In genomic region chr17:48932916-48933315, GRCm38 (mm10) we compare ENCODE assay signal across 9 mouse cellular contexts. TPM values are rescaled to one million over a fixed set of nuclear protein-coding genes. Genes with fewer than 3 reads are reported as not detected.
DNase-seq lines count a peak whose midpoint lies in the region; ATAC-seq and TF ChIP-seq lines count a peak whose summit lies in the region.
"Had no signal": no experiment of that assay in that cellular context is flagged by ENCODE, and none has a peak within 500 bp of the region (broad histone marks: within the 10 kb centered on the region; RNA-seq: fewer than 3 reads in every experiment).

No protein-coding gene starts in this region.

- no peaks in the 10 kb centered on the region for H3K36me3 ChIP-seq in embryonic facial prominence, embryonic 15.5 days
- no peaks in the 10 kb centered on the region for H3K36me3 ChIP-seq in intestine, embryonic 14.5 days (ENCODE audit: control insufficient read depth, insufficient read depth, low read length)
- no peaks in the 10 kb centered on the region for H3K36me3 ChIP-seq in neural tube, embryonic 15.5 days
- H3K36me3 ChIP-seq: liver, embryonic 12.5 days had no signal

- no peak for ATAC-seq in embryonic facial prominence, embryonic 15.5 days (ENCODE audit: insufficient number of reproducible peaks, low FRiP score, low TSS enrichment, low read depth)
- no peak for ATAC-seq in intestine, embryonic 14.5 days (replicated peaks; ENCODE audit: low FRiP score, low TSS enrichment, low read depth)
- peak; percentile 11 for ATAC-seq in neural tube, embryonic 15.5 days (ENCODE audit: low FRiP score)
- ATAC-seq: liver, embryonic 12.5 days had no signal

- no peak for TF ChIP-seq CTCF in layer of hippocampus, adult 2 months (conservative IDR thresholded peaks at IDR 0.05)

- peaks cover 35% of the 10 kb centered on the region for H3K27me3 ChIP-seq in embryonic facial prominence, embryonic 15.5 days
- peaks cover 24% of the 10 kb centered on the region for H3K27me3 ChIP-seq in intestine, embryonic 14.5 days (replicated peaks; ENCODE audit: control insufficient read depth, insufficient read depth, low read length)
- H3K27me3 ChIP-seq in neural tube, embryonic 15.5 days (replicated peaks) = peaks cover 7% of the 10 kb centered on the region

- DNase-seq in layer of hippocampus, adult 2 months (ENCODE audit: low spot score in 2 of 2) = no peak
- DNase-seq in layer of hippocampus, adult 9-11 months = no peak
- no peak for DNase-seq in intestine, embryonic 14.5 days (ENCODE audit: low spot score)
- DNase-seq in ovary, postnatal 10 days (ENCODE audit: low spot score) = no peak
- DNase-seq in cerebellum, adult 9-11 months = no peak
- no peak for DNase-seq in lung, postnatal 10 days

- H3K4me3 ChIP-seq in layer of hippocampus, adult 2 months = peak overlapping the region; percentile 83
- H3K4me3 ChIP-seq in embryonic facial prominence, embryonic 15.5 days (replicated peaks) = peak overlapping the region; percentile 57
- H3K4me3 ChIP-seq in intestine, embryonic 14.5 days (ENCODE audit: low read depth, low read length) = peak overlapping the region; percentile 49
- peak overlapping the region; percentile 73 for H3K4me3 ChIP-seq in neural tube, embryonic 15.5 days (replicated peaks)
- H3K4me3 ChIP-seq: liver, embryonic 12.5 days had no signal

- peak overlapping the region; percentile 88 for H3K4me2 ChIP-seq in embryonic facial prominence, embryonic 15.5 days (replicated peaks)
- peak overlapping the region; percentile 74 for H3K4me2 ChIP-seq in intestine, embryonic 14.5 days (ENCODE audit: low read length)
- H3K4me2 ChIP-seq in neural tube, embryonic 15.5 days = peak overlapping the region; percentile 79

- no peak overlapping the region for H3K9ac ChIP-seq in embryonic facial prominence, embryonic 15.5 days
- peak overlapping the region; percentile 58; the same call in 1 of the 2 replicates for H3K9ac ChIP-seq in intestine, embryonic 14.5 days (ENCODE audit: low read length)
- peak overlapping the region; percentile 91 for H3K9ac ChIP-seq in neural tube, embryonic 15.5 days (replicated peaks)
- H3K9ac ChIP-seq: liver, embryonic 12.5 days had no signal

- no peaks in the 10 kb centered on the region for H3K9me3 ChIP-seq in embryonic facial prominence, embryonic 15.5 days (replicated peaks)
- no peaks in the 10 kb centered on the region for H3K9me3 ChIP-seq in intestine, embryonic 14.5 days (ENCODE audit: control insufficient read depth, low read length)
- no peaks in the 10 kb centered on the region for H3K9me3 ChIP-seq in neural tube, embryonic 15.5 days (replicated peaks)
- H3K9me3 ChIP-seq: liver, embryonic 12.5 days had no signal

- peaks cover 17% of the 10 kb centered on the region for H3K4me1 ChIP-seq in embryonic facial prominence, embryonic 15.5 days
- H3K4me1 ChIP-seq in intestine, embryonic 14.5 days (replicated peaks; ENCODE audit: control insufficient read depth, insufficient read depth, low read length) = 0 out of 2 replicates have a peak, but pooled peaks cover 3% of the 10 kb centered on the region
- peaks cover 40% of the 10 kb centered on the region for H3K4me1 ChIP-seq in neural tube, embryonic 15.5 days

- WGBS in embryonic facial prominence, embryonic 15.5 days = 7% methylated on average over 9 of the region's 9 CpGs
- 9% methylated on average over 9 of the region's 9 CpGs for WGBS in intestine, embryonic 14.5 days
- 5% methylated on average over 9 of the region's 9 CpGs for whole genome bisulfite sequencing in neural tube, embryonic 15.5 days

- peak overlapping the region; percentile 98 for H3K27ac ChIP-seq in layer of hippocampus, adult 2 months
- H3K27ac ChIP-seq in embryonic facial prominence, embryonic 15.5 days (replicated peaks) = no peak overlapping the region
- H3K27ac ChIP-seq in intestine, embryonic 14.5 days (ENCODE audit: low read depth) = no peak overlapping the region
- peak overlapping the region; percentile 92 for H3K27ac ChIP-seq in neural tube, embryonic 15.5 days (replicated peaks)
- H3K27ac ChIP-seq: liver, embryonic 12.5 days had no signal

RNA-seq across cellular contexts. Expression of gene Lrfn2, which starts 0.7 kb away (rescaled TPM):
- total RNA-seq in layer of hippocampus, adult 2 months (2021) = 10 to 100 TPM; 40.3 to 42.2 TPM
- 1.0 and 1.2 TPM in 2 replicates for polyA plus RNA-seq in embryonic facial prominence, embryonic 15.5 days (2015; fragmentation: Nextera tagmentation; extraction: Ambion mirVana)
- 0.61 and 0.69 TPM in 2 replicates for polyA plus RNA-seq in intestine, embryonic 14.5 days (2014; fragmentation: Nextera tagmentation; extraction: Ambion mirVana)
- polyA plus RNA-seq in neural tube, embryonic 15.5 days (2015; fragmentation: Nextera tagmentation; extraction: Ambion mirVana) = 12.6 and 13.9 TPM in 2 replicates

Comparison
In these comparisons a context has a peak if more than half of its experiments do, and no peak if none do; other contexts are left out.
1. H3K27ac ChIP-seq: peak in layer of hippocampus, adult 2 months (single experiment) and neural tube, embryonic 15.5 days (single experiment); none in embryonic facial prominence, embryonic 15.5 days (single experiment) and intestine, embryonic 14.5 days (single experiment).
2. Peak in every context shown above with its lines, with median percentiles within 50 percentile points of each other: H3K4me3 ChIP-seq and H3K4me2 ChIP-seq.